Mouse (Mus musculus) heart, embryonic 12.5 days (tissue): ENCODE results near the gene Chrnb1. TPM values are rescaled to one million over a fixed set of nuclear protein-coding genes. Genes with fewer than 3 reads are reported as not detected.

Experiments
- ATAC-seq: fragments of 200-750 bp; cut with Nextera tagmentation; 2 replicates; pipeline ENCODE4 v1.8.0; 2017; ENCODE audit warnings: moderate TSS enrichment, moderate library complexity; ENCODE audit not compliant: insufficient number of reproducible peaks, low FRiP score
- H3K27ac ChIP-seq: fragments of 300-500 bp; sonication (generic); 2 replicates; pipeline ENCODE4 v1.5.1; 2016; ENCODE audit warnings: mild to moderate bottlenecking, moderate library complexity; ENCODE audit not compliant: poor library complexity, severe bottlenecking
- H3K27me3 ChIP-seq: fragments of 300-500 bp; sonication (generic); replicated peaks from 2 replicates; pipeline ENCODE4 v1.6.1; 2016; ENCODE audit warnings: mild to moderate bottlenecking, moderate library complexity
- H3K36me3 ChIP-seq: fragments of 300-500 bp; sonication (generic); 2 replicates; pipeline ENCODE4 v1.6.1; 2016; ENCODE audit warnings: mild to moderate bottlenecking, moderate library complexity
- H3K4me1 ChIP-seq: fragments of 300-500 bp; sonication (generic); replicated peaks from 2 replicates; pipeline ENCODE4 v1.6.1; 2016; ENCODE audit warnings: mild to moderate bottlenecking
- H3K4me2 ChIP-seq: fragments of 300-500 bp; sonication (generic); 2 replicates; pipeline ENCODE4 v1.6.1; 2016; ENCODE audit warnings: mild to moderate bottlenecking, moderate library complexity
- H3K4me3 ChIP-seq: fragments of 300-500 bp; sonication (generic); 2 replicates; pipeline ENCODE4 v1.5.1; 2016; ENCODE audit warnings: mild to moderate bottlenecking
- H3K9ac ChIP-seq: fragments of 300-500 bp; sonication (generic); 2 replicates; pipeline ENCODE4 v1.6.1; 2016; ENCODE audit warnings: mild to moderate bottlenecking, moderate library complexity
- H3K9me3 ChIP-seq: fragments of 300-500 bp; sonication (generic); replicated peaks from 2 replicates; pipeline ENCODE4 v1.6.1; 2016; ENCODE audit warnings: mild to moderate bottlenecking, moderate library complexity
- WGBS: fragments of 180-500 bp; shearing (Covaris S2); methylation state at CpG from one replicate; pipeline ENCODE4 v1.1.7; 2016; 5-methylcytosine and 5-hydroxymethylcytosine counted together
- polyA plus RNA-seq: library from polyadenylated mRNA; unstranded; fragments of >200 nt; fragmentation: Nextera tagmentation; extraction: Ambion mirVana; gene quantifications from 2 replicates; pipeline ENCODE4 v1.2.1, GENCODE M21; 2016

The Chrnb1 gene
- polyA plus RNA-seq, 1 experiment from 2014 or later = 5.6 TPM

- Histone ChIP-seq H3K9ac (peak overlapping the region; percentile 83), H3K9me3 (no peaks in the 10 kb centered on the region), H3K4me3 (peak overlapping the region; percentile 75), H3K36me3 (no peaks in the 10 kb centered on the region), H3K4me2 (peak overlapping the region; percentile 77), H3K27ac (peak overlapping the region; percentile 99), H3K27me3 (no peaks in the 10 kb centered on the region), H3K4me1 (peaks cover 37% of the 10 kb centered on the region)
- peak; percentile 90 for ATAC-seq
- under 1% methylated on average over 26 of the region's 26 CpGs for WGBS
Observed at GRCm38 (mm10) chr11:69758090-69758456, 37.7 kb downstream of the Chrnb1 start.

GRCm38 (mm10) chr11:69757303-69758089, 38.2 kb downstream of the Chrnb1 start:
- Histone ChIP-seq H3K4me2 (peak overlapping the region; percentile 77), H3K27me3 (no peaks in the 10 kb centered on the region), H3K36me3 (no peaks in the 10 kb centered on the region), H3K9ac (peak overlapping the region; percentile 83), H3K9me3 (no peaks in the 10 kb centered on the region), H3K27ac (peak overlapping the region; percentile 99), H3K4me1 (peaks cover 42% of the 10 kb centered on the region), H3K4me3 (peak overlapping the region; percentile 75)
- 44% methylated on average over 9 of the region's 9 CpGs for WGBS
- ATAC-seq = no peak

GRCm38 (mm10) chr11:69754701-69755100, 41.0 kb downstream of the Chrnb1 start:
- 55% methylated on average over 3 of the region's 3 CpGs for WGBS
- H3K27ac ChIP-seq = no peak overlapping the region
- H3K4me3 ChIP-seq = no peak overlapping the region
- no peaks in the 10 kb centered on the region for H3K36me3 ChIP-seq
- no peak overlapping the region for H3K4me2 ChIP-seq
- ATAC-seq = no peak
- no peaks in the 10 kb centered on the region for H3K9me3 ChIP-seq
- H3K4me1 ChIP-seq = peaks cover 47% of the 10 kb centered on the region
- no peak overlapping the region for H3K9ac ChIP-seq
- no peaks in the 10 kb centered on the region for H3K27me3 ChIP-seq

GRCm38 (mm10) chr11:69754233-69754632, 41.5 kb downstream of the Chrnb1 start:
- no peak overlapping the region for H3K4me2 ChIP-seq
- 84% methylated on average over 5 of the region's 5 CpGs for WGBS
- H3K27me3 ChIP-seq = no peaks in the 10 kb centered on the region
- no peaks in the 10 kb centered on the region for H3K9me3 ChIP-seq
- no peak overlapping the region for H3K9ac ChIP-seq
- no peaks in the 10 kb centered on the region; the same call in 1 of the 2 replicates for H3K36me3 ChIP-seq
- H3K27ac ChIP-seq = no peak overlapping the region
- ATAC-seq = no peak
- no peak overlapping the region for H3K4me3 ChIP-seq
- peaks cover 47% of the 10 kb centered on the region for H3K4me1 ChIP-seq

- Histone ChIP-seq H3K9ac (peak overlapping the region; percentile 51; the same call in 1 of the 2 replicates), H3K4me3 (no peak overlapping the region), H3K4me2 (no peak overlapping the region), H3K9me3 (no peaks in the 10 kb centered on the region), H3K27ac (no peak overlapping the region), H3K36me3 (peaks cover 5% of the 10 kb centered on the region), H3K27me3 (no peaks in the 10 kb centered on the region), H3K4me1 (peaks cover 48% of the 10 kb centered on the region)
- ATAC-seq = no peak
Observed at GRCm38 (mm10) chr11:69752686-69753085, 43.1 kb downstream of the Chrnb1 start.

GRCm38 (mm10) chr11:69751635-69752034, 44.1 kb downstream of the Chrnb1 start:
- Histone ChIP-seq H3K27ac (0 out of 2 replicates have a peak overlapping the region, but pooled peaks have one; percentile 4), H3K9me3 (no peaks in the 10 kb centered on the region), H3K27me3 (no peaks in the 10 kb centered on the region), H3K4me1 (peaks cover 42% of the 10 kb centered on the region), H3K4me2 (no peak overlapping the region), H3K36me3 (peaks cover 15% of the 10 kb centered on the region), H3K9ac (no peak overlapping the region), H3K4me3 (no peak overlapping the region)
- WGBS = 28% methylated on average over 3 of the region's 3 CpGs
- no peak for ATAC-seq

Other genes starting within 250 kb of the Chrnb1 start
- gene Dnah2, start 246.8 kb downstream of the Chrnb1 start, polyA plus RNA-seq = 0.15 and 0.59 TPM in 2 replicates
- gene Efnb3, start 235.7 kb downstream of the Chrnb1 start, polyA plus RNA-seq = 87.4 and 90.0 TPM in 2 replicates
- 18.7 and 19.5 TPM in 2 replicates for gene Wrap53, start 215.7 kb downstream of the Chrnb1 start, polyA plus RNA-seq
- gene Trp53, start 215.6 kb downstream of the Chrnb1 start, polyA plus RNA-seq = 76.0 and 79.1 TPM in 2 replicates
- 30.9 and 31.1 TPM in 2 replicates for gene Atp1b2, start 190.0 kb downstream of the Chrnb1 start, polyA plus RNA-seq
- 0.13 and 0.82 TPM in 2 replicates for gene Shbg, start 178.0 kb downstream of the Chrnb1 start, polyA plus RNA-seq
- 16.5 and 17.4 TPM in 2 replicates for gene Sat2, start 173.9 kb downstream of the Chrnb1 start, polyA plus RNA-seq
- 37.1 and 40.1 TPM in 2 replicates for gene Fxr2, start 163.0 kb downstream of the Chrnb1 start, polyA plus RNA-seq
- not detected in 2 replicates for gene Sox15, start 140.6 kb downstream of the Chrnb1 start, polyA plus RNA-seq
- 48.6 and 53.8 TPM in 2 replicates for gene Mpdu1, start 133.3 kb downstream of the Chrnb1 start, polyA plus RNA-seq
- 4.3 and 5.2 TPM in 2 replicates for gene Cd68, start 129.8 kb downstream of the Chrnb1 start, polyA plus RNA-seq
- gene Eif4a1, start 123.5 kb downstream of the Chrnb1 start, polyA plus RNA-seq = 404 and 420 TPM in 2 replicates
- 74.3 and 83.0 TPM in 2 replicates for gene Senp3, start 113.9 kb downstream of the Chrnb1 start, polyA plus RNA-seq
- 0.28 and 0.47 TPM in 2 replicates for gene Tnfsf13, start 110.2 kb downstream of the Chrnb1 start, polyA plus RNA-seq
- gene Tnfsf12, start 100.1 kb downstream of the Chrnb1 start, polyA plus RNA-seq = 5.6 and 6.9 TPM in 2 replicates
- gene Tnfsfm13, start 99.8 kb downstream of the Chrnb1 start, polyA plus RNA-seq = 1.5 and 3.3 TPM in 2 replicates
- 23.7 and 25.2 TPM in 2 replicates for gene Polr2a, start 37.3 kb downstream of the Chrnb1 start, polyA plus RNA-seq
- 0.33 TPM in 2 replicates for gene Slc35g3, start 34.0 kb downstream of the Chrnb1 start, polyA plus RNA-seq
- 2.9 and 3.3 TPM in 2 replicates for gene Zbtb4, start 30.0 kb downstream of the Chrnb1 start, polyA plus RNA-seq
- gene Fgf11, start 5.9 kb upstream of the Chrnb1 start, polyA plus RNA-seq = 2.3 and 2.4 TPM in 2 replicates
- gene Tmem102, start 9.7 kb upstream of the Chrnb1 start, polyA plus RNA-seq = 1.5 and 1.6 TPM in 2 replicates
- gene Gm39566, start 19.4 kb upstream of the Chrnb1 start, polyA plus RNA-seq = not detected in 2 replicates
- not detected in 2 replicates for gene Spem2, start 22.5 kb upstream of the Chrnb1 start, polyA plus RNA-seq
- gene Spem1, start 26.2 kb upstream of the Chrnb1 start, polyA plus RNA-seq = not detected in 2 replicates
- gene Nlgn2, start 41.8 kb upstream of the Chrnb1 start, polyA plus RNA-seq = 1.8 and 2.3 TPM in 2 replicates
- 289 and 297 TPM in 2 replicates for gene Tmem256, start 42.6 kb upstream of the Chrnb1 start, polyA plus RNA-seq
- gene Plscr3, start 50.4 kb upstream of the Chrnb1 start, polyA plus RNA-seq = 77.9 and 82.3 TPM in 2 replicates
- gene Tnk1, start 62.8 kb upstream of the Chrnb1 start, polyA plus RNA-seq = 0.28 and 0.32 TPM in 2 replicates
- gene Tmem95, start 82.1 kb upstream of the Chrnb1 start, polyA plus RNA-seq = not detected in 2 replicates
- gene Kctd11, start 85.5 kb upstream of the Chrnb1 start, polyA plus RNA-seq = 4.1 and 4.5 TPM in 2 replicates
- 10.3 and 11.2 TPM in 2 replicates for gene Acap1, start 99.6 kb upstream of the Chrnb1 start, polyA plus RNA-seq
- 4.7 and 5.2 TPM in 2 replicates for gene 2810408A11Rik, start 105.0 kb upstream of the Chrnb1 start, polyA plus RNA-seq
- gene Neurl4, start 105.1 kb upstream of the Chrnb1 start, polyA plus RNA-seq = 7.6 and 9.2 TPM in 2 replicates
- 49.2 and 50.6 TPM in 2 replicates for gene Gps2, start 117.9 kb upstream of the Chrnb1 start, polyA plus RNA-seq
- gene Eif5a, start 126.0 kb upstream of the Chrnb1 start, polyA plus RNA-seq = 1,286 and 1,307 TPM in 2 replicates
- 2.0 and 2.6 TPM in 2 replicates for gene Ybx2, start 139.9 kb upstream of the Chrnb1 start, polyA plus RNA-seq
- 25.9 and 28.8 TPM in 2 replicates for gene Slc2a4, start 152.2 kb upstream of the Chrnb1 start, polyA plus RNA-seq
- gene Cldn7, start 168.8 kb upstream of the Chrnb1 start, polyA plus RNA-seq = 2.1 and 2.5 TPM in 2 replicates
- gene Ctdnep1, start 185.2 kb upstream of the Chrnb1 start, polyA plus RNA-seq = 23.6 and 24.5 TPM in 2 replicates
- 103 and 109 TPM in 2 replicates for gene Elp5, start 186.6 kb upstream of the Chrnb1 start, polyA plus RNA-seq
- 445 and 451 TPM in 2 replicates for gene Gabarap, start 195.2 kb upstream of the Chrnb1 start, polyA plus RNA-seq
- 51.0 and 54.1 TPM in 2 replicates for gene Phf23, start 199.8 kb upstream of the Chrnb1 start, polyA plus RNA-seq
- 25.8 and 26.1 TPM in 2 replicates for gene Dvl2, start 204.7 kb upstream of the Chrnb1 start, polyA plus RNA-seq
- 126 and 129 TPM in 2 replicates for gene Acadvl, start 219.5 kb upstream of the Chrnb1 start, polyA plus RNA-seq
- gene Dlg4, start 221.0 kb upstream of the Chrnb1 start, polyA plus RNA-seq = 4.2 and 6.0 TPM in 2 replicates